Mouse (Mus musculus) liver, embryonic 14.5 days (tissue): ENCODE data around the gene Lrrc25.

Source experiments
- CTCF ChIP-seq: IDR thresholded peaks from 2 replicates; pipeline ENCODE4 v1.5.1; 2016; ENCODE audit warnings: antibody characterized with exemption, low read depth, control low read depth
- EP300 ChIP-seq: IDR thresholded peaks from 2 replicates; pipeline ENCODE4 v1.6.1; 2016; ENCODE audit warnings: antibody characterized with exemption, low read depth

DNA sequence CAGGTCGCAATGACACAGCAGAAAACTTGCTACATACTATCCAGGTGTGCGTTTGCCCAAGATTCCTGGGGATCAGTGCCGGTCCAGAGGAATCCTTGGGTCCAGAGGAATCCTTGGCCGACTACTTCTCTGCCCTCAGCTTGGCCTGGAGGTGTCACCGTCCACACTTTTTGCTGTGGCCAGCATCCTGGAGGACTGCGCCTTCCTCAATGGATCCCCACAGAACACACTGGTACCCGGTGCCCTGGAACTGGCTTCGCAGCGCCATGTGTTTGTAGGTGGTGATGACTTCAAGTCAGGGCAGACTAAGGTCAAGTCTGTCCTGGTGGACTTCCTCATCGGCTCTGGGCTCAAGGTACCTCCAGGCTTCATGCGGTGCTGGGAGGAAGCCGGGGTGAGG is 20.1 kb upstream of the Lrrc25 start:
- no peak for TF ChIP-seq CTCF
- TF ChIP-seq EP300 = no peak
